Mouse (Mus musculus) c-Kit-positive CD71-positive TER-119-positive erythroid progenitor cells, embryonic 14.5 days (primary cell): ENCODE results near the gene Ezr.
"Not testable (repeated sequence)": the region's sequence is repeated elsewhere in the genome, so short reads cannot be mapped to it uniquely, and the experiment has no call there.

Experiments
- DNase-seq: peaks from one replicate; pipeline ENCODE4 v3.0.0-alpha.2; 2013; ENCODE audit warnings: low spot score

Ezr gene

DNA sequence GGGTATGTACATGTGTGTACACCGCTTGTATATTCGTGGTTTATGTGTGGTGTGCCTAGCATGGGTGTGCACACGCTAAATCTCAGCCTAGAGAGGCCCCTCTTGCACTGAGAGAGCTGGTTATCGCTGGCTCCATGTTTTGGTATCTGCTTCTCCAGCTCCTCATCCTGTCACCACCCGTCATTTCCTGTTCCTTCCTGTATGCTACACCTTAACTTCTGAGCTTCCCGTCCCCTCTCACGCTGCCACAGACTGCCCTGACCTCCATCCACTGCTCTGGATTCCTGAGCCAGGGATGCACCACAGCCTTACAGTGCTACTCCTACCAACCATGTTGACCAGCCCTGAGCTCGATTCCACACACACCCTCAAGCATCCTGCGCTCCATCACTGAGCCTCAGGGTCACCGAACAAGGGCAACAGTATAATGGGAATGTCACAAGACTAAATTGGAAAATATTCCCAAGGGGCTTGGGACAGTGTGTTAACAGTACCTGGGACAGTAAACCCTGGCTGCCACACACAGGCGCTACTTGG lies 39.5 kb downstream of the Ezr start:
- no peak for DNase-seq

DNA sequence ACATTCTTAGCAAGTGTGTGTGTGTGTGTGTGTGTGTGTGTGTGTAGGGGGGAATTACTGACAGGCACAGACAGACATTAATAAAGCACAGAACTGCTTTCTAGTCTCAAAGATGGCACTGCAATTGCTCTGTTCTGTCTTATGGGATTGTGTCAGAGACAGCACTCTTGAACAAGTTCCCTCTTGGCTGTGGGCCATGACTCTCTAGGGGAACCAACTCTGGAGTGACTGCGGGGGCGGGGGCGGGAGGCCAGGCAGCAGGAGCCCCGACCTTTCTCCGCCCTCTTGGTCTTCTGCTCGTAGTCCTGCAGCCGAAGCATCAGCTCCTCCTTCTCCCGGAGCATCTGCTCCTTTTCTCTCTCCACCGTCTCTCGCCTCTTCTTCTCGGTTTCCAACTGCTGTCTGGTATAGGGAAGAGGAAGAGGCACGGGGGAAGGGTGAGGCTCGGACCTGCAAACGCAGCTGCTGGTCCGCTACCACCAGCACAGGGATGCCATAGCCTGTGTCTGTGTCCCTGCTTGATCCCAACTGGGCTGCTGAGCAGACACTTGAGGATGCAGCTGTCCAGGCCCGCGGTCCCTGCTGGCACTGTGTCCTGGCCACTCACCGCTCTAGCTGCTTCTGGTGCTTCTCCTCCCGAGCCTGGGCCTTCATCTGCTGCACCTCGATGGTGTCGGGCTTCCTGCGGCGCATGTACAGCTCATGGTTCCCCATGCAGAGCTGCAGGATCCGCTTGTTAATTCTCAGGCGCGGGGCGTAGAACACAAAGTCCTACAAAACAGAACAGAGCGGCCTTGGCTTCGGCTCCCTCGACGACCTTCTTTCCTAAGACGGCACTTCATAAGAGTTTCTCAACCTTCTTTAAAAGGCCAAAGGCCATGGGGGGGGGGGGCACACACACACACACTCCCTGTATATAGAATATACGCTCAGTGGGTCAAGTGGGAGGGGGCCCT lies 40.2 kb downstream of the Ezr start:
- no peak for DNase-seq

DNA sequence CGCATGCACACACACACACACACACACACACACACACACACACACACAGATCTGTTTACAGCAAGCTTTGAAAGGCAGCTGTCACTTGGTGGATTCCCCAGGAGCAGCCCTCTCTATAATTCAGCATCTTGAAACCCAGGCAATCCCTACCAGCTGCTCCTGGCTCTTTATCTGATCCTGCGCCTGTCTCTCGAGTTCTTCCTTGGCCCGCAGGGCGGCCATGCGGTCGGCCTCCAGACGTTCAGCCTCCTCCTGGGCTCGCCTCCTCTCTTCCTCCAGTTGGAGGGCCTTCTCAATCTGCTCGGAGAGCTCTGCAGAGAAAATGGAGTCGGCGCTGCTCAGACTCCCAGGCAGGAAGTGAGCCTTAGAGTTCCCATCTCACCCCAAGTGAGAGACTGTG lies 41.3 kb downstream of the Ezr start:
- no peak for DNase-seq

DNA sequence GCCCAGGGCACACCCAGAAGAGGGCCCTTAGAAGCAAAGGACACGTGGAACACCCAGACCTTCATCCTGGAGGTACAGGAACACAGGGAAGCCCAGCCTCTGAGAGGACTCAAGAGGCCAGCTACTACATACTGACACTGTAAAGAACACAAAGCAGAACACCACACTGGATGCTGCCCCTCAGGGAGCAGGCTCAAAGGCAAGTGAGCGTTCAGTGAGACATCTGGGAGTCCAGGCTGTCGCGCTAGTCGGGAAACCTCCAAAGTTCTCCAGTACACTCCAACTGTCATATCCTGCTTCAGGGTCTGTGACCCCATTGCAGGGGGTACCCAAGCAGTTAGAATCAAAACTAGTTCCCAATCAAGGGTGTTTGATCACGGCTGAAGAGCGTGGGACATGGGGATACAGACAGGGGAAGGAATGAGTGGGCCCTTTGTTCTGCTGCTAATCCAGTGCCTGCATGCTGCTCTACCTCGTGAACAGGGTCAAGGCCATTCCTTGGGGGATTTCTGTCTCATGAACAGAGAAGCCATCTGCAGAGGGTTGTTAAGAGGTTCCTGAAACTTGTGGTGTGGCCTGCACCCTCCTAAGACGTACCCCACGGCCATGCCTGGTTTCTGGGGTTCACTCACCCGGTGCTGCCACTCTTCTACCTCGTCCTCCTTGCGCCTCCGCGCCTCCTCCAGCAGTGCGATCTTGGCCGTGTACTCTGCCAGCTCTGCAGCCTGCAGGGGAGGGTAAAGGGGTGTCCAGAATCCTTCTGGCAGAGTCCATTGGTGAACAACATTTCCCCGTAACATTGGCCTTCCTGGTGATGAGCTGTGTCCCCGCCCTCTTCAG lies 42.0 kb downstream of the Ezr start:
- no peak for DNase-seq

DNA sequence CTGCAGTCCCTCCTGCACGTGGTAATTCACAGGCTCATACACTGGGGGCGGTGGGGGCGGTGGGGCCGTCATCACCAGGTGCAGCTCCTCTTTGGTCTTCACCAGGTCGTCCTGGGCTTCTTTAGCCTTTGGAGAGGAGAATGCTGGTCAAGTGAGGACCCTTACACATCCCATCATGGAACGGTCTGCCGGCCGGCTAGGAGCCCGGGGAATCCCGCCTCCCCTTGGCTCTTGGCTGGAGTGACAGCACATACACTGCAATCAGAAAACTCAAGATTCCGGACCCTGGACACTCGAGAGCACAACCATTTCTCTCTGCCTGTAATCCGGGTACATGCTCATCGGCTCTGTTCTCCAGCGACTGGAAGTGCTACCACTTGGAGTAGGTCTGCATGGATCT lies 42.8 kb downstream of the Ezr start:
- no peak for DNase-seq

DNA sequence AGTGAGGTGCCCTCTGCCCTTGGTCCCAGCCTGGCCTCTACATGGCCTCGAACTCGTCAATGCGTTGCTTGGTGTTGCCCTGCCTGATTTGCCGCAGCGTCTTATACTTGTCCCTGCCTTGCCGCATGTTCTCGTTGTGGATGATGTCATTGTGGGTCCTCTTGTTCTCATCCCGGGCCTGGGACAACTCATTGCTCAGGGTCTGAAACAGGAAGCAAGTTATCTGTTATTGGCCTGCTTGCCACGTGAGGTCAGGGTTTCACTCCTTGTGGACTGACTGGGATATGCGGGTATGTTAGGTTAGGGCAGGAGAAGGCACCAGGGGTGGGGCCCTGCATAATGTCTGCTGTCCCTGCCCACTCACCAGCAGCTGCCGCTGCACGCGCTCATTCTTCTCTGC lies 43.3 kb downstream of the Ezr start:
- no peak for DNase-seq

DNA sequence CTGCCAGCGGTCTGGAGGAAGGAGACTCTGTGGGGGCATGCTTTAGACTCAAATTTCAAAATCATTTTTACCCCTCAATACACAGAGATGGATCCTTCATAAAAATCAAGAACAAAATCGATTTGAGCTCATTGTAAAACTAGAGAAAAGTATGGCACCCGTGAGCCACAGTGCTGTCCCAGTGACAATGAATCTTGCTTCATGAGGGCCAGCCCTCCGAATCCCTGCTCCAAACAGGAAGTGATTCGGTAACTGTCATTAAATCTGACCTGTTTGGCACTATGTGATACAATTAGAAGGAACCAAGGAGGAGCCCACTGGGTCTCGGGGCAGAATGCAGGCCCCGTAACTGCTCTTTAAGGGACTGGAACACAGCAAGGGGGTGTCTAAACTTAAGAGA lies 43.7 kb downstream of the Ezr start:
- no peak for DNase-seq

DNA sequence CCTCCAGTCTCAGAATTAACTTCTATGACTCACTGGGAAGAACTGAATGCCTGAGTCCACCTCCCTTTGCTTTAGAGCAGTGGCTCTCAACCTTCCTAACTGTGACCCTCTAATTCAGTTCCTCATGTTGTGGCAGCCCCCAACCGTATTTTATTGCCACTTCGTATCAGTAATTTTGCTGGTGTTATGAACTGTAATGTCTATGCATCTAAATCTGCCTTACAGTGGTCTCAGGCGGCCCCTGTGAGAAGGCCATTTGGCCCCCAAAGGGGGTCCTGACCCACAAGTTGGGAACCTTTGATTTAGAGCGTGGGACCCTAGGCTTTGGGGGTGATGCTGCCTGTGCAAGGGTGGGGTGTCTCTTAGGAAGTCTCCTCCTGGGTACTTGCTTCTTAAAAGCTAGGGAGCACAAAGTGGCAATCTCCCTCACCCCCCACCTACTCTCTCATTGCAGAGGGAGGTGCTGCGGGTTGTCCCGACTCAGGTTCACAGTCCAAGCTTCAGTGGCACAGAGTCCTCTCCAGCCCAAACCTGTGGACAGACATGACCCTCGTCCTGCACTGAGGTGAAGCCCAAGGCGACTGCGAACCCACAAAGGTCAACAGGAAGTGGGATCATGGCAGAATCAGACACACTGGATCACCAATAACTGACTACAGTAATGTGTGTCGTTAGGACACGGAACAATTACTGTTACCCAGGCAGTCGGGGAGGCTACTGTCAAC lies 45.1 kb downstream of the Ezr start:
- no peak for DNase-seq

DNA sequence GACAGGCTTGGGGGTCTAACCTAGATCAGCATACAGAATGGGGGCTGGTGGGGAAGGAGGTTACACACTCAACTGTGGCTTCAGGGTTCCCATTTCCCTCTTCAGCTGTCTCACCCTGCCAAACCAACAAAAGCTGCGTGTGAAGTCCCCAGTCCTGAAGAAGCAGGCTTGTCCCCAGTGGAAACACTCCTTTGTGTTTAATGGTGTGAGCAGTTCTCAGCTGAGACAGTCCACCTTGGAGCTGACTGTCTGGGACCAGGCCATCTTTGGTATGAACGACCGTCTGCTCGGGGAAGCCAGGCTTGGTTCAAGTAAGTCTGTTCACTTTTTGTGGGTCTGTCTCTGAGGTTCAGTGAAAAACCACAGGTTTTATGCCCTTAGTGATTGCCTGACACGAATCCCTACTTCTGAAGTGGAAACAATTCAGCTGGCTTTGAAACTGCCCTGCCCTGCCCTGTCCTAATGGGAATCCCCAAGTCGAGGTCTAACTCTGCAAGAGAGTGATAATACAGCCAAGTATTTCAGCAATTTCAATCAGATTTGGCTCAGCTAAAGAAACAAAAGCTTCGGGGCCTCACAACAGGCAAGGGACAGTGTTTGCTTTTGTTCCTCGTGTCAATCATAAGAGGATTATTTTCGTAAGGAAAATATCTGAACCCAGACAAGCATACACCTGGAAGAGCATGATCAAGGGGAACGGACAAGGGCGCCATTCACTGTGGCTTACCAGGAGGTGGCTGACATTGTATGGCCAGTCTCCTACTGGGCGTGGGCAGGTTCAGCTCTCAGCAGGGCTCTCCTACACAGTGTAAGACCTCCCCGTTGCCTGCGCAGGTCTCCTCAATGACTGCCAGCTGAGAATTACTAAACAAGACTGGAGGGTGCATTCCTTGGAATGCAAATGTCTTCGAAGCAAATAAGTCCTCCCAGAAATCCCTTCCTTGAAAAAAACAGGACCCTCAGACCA lies 46.0 kb downstream of the Ezr start:
- DNase-seq, result no peak

DNA sequence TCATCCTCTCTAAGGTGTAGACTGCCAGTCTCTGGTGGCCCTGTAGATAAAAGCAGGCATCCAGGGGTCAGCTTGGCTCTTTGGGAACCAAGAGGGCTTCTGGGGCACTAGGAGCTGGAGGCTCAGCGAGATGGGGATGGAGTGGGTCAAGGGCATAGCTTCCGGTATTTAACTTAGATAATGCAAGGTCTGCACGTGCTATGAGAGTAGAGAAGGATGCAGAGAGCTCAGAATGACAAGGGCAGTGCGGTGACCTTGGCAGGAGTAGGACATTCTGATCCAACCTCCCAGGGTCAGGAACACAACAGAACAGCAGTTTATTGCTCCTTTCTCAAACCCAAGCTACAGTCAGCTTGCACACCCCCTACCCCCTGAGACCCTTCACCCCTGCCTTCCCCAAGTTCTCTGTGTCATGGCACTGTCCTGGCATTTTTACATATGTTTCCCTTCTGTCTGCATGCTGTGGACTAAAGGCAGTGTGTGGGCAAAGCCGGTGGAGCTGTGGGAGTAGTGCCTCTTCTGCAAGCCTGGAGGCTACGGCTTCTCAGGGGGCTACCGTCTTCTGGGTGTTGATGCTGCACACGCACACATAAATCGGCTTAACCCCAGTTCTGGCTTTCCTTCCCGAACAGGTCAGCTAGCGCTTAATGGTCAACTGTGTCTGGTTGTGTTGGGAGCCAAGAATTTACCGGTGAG lies 47.7 kb downstream of the Ezr start:
- DNase-seq, result no peak

DNA sequence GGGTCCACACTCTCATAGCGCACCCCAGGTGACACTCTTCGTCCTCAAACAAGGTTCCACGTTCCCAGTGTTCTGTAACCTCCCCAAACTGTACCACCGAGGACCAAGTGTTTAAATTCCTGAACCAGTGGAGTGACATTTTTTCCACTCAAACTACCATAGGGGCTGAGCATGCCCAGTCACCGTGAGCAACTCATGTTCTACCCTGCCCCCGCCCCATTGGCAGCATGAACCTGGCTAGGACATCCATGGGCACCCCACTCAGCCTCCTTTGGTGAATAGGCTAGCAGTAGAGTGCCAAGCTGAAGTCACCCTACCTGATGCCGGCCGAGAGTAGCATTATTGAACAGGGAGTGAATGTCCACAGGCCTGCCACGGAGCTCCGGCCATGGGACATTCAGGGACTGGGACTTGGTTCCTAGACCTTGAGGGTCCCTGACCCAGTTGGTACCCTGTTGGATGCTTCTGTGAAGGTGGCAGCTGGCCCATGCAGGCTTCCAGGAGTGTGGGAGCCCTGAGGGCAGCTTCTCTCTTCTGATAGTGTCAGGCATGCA lies 49.2 kb downstream of the Ezr start:
- DNase-seq, result no peak

DNA sequence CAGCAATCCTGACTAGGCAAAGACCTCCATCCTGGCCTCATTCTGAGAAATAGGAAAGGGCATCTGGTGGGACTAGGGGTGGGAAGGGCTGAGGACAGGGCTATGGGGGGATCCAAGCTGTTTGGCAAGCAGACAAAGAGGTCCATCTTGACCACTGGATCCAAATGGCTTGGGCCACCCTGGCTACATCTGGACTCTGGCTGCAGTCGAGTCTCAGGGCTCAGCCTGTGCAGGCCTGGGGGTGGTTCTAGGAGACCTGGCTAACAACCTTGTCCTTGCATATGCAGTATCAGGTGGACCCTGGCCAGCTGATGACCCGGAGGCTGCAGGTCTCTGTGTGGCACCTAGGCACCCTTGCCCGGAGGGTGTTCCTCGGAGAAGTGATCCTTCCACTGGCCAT lies 49.9 kb downstream of the Ezr start:
- no peak for DNase-seq

DNA sequence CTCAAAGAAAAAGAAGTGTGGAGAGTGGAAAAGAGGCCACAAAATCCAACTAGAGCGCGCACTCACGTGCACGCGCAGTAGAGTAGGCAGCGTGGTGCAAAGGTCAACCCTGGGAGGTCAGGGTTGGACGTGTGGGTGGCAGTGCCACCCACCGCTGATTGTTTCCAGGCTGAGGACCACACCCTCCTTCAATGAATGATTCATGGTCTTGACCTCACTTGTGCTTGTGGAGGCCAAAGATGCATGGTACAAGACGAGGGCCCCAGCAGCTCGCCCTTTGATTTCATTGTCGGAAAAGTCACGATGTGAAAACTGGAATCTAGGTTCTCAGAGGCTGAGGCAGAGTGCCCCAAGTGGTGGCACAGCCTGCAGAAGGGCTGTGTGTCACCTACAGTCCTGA lies 51.0 kb downstream of the Ezr start:
- no peak for DNase-seq

DNA sequence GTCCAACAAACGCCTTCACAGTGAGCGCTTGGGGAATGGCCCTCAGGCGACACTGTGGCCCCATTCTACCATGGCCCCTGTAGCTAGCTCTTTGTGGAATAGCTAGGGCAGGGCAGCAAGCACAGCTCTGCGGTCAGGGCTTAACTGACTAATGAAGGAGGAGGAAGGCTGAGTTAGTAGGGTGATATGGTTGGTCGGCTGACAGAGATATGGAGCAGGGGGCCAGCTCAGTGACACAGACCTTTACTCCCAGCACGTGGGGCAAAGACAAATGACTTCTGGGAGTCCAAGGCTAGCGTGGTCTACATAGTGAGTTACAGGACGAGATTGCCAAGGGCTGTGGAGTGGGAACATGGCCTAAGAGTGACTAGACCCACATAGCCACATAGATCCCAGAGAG lies 51.5 kb downstream of the Ezr start:
- DNase-seq, result no peak

DNA sequence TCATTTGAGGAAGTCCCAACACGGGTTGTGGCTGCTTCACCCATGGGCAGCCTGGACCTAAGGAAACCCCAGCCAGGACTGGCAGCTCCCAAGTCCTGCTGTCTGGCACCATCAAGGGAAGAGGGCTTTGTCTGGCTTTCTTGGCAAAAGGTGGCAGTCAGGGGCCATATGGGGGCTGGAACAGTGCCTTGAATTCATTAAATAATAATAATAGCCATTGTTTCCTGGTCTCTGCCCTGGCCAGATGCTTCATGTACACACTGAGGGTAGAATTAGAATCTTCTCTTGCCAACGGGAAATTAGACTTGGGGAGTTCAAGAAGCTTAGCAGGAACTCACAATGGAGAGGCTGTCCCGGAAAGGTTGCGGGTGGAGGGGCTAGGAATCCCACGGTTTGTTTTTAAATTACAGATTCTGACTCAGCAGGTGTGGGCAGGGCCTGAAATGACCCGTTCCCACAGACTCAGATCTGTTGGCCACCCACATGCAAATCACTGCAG lies 53.3 kb downstream of the Ezr start:
- DNase-seq, result no peak

DNA sequence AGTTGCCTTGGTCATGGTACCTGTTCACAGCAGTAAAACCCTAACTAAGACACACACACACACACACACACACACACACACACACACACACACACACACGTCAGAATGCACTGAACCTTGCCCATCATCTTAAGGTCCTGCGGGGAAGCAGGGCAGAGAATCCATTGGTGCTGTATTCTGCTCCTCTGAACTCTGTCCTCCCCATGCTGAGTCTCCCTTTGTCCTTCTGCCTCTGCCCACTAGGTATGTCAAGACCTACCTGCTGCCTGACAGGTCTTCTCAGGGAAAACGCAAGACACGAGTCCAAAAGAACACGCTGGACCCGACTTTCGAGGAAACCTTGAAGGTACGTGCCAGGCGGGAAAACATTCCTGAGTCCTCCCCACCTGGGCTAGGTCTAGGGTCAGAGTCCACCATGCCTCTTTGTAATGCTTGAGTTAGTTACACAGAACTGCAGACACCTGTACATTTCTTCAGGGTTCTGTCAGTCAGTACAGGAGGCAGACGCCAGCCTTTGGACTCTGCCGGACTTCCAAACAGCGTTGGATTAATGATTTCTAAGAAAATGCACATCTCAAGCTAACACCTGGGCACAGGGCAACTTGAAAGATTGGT lies 54.5 kb downstream of the Ezr start:
- no peak for DNase-seq

DNA sequence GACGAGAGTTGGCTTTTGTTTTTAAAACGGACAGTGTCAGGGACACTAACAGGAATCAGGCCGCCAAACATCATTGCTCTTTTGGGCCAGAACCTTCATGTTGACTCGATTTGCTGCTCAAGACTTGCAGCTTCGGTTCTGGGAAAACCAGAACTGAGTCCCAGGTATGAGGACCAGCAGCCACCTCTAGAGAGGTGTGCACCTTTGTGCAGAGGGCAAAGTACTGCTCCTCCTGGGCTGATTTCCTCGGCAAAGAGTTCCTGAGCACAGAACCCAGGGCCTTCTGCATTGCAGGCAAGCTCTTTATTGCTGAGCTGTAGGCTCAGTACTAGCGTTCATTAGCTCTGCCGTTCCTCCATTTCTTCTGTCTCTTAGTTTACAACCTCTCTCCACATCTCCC lies 68.6 kb downstream of the Ezr start:
- not testable (repeated sequence) for DNase-seq

DNA sequence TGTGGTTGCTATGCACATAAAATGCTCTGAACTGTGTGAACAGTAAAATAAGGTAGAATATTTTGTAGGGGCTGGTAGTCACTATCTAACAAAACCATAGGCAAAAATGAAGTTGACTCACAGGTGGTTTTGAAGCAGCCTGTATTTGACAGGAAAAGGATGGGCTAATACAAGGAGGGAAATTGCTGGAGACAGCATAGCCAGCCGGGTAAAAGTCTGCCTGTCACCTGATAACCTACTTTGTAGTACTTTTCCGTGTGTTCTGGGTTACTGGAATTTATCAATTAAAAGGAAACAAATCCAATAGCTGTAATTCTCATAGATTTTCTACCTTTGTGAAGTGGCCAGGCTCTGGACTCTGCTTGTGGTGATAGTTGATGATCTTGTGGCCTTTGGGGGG lies 69.1 kb downstream of the Ezr start:
- DNase-seq, result not testable (repeated sequence)

DNA sequence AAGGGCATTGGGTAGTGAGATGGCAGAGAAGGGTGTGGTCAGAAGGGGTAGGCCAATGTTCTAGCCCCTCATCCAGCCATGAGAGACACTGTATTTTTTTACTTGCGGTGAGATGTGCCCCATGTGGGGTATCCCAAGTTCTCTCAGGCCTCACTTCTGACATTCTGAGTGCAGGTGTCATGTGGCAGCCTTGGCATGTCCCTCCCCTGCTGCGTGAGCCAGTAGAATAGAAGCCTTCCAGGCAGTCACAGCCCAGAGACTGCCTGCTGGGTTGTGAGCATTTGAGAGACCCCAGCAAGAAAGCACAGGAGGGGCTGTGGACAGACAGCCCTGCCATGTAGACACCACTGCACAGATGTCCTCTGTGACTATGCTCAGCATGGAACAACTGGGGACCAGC lies 74.4 kb downstream of the Ezr start:
- not testable (repeated sequence) for DNase-seq
